Mouse (Mus musculus) small intestine, adult 2 months (tissue): Measurements from ENCODE around the gene Sipa1. TPM values are rescaled to one million over a fixed set of nuclear protein-coding genes. Genes with fewer than 3 reads are reported as not detected.

ENCODE experiments used
- H3K27ac ChIP-seq: fragments of 200-500 bp; 2 replicates; pipeline ENCODE4 v1.5.1; 2012; ENCODE audit warnings: low read depth, low read length, control low read depth, inconsistent platforms; ENCODE audit not compliant: insufficient read depth
- H3K27me3 ChIP-seq: fragments of 200-500 bp; 2 replicates; pipeline ENCODE4 v1.6.1; 2012; ENCODE audit warnings: mild to moderate bottlenecking, moderate library complexity, low read length, inconsistent platforms; ENCODE audit not compliant: control insufficient read depth, insufficient read depth
- H3K36me3 ChIP-seq: fragments of 200-500 bp; 2 replicates; pipeline ENCODE4 v1.6.1; 2012; ENCODE audit warnings: mild to moderate bottlenecking, low read length, control low read depth, inconsistent platforms; ENCODE audit not compliant: control insufficient read depth, insufficient read depth
- H3K4me1 ChIP-seq: fragments of 200-500 bp; 2 replicates; pipeline ENCODE4 v1.6.1; 2012; ENCODE audit warnings: low read length, inconsistent platforms, mixed read lengths; ENCODE audit not compliant: control insufficient read depth, insufficient read depth, insufficient read length
- H3K4me3 ChIP-seq: fragments of 200-500 bp; 2 replicates; pipeline ENCODE4 v1.5.1; 2012; ENCODE audit warnings: low read depth, mild to moderate bottlenecking, control low read depth, inconsistent platforms, low read length, moderate library complexity
- CTCF ChIP-seq: fragments of 200-500 bp; IDR thresholded peaks from 2 replicates; pipeline ENCODE4 v1.5.1; 2012; ENCODE audit warnings: low read depth, mild to moderate bottlenecking, control low read depth, inconsistent platforms, low read length, moderate library complexity, mixed read lengths; ENCODE audit not compliant: insufficient replicate concordance, insufficient read length; ENCODE audit errors: extremely low read depth
- POLR2A ChIP-seq: fragments of 200-500 bp; IDR thresholded peaks from 2 replicates; pipeline ENCODE4 v1.6.1; 2012; ENCODE audit warnings: low read depth, mild to moderate bottlenecking, control low read depth, inconsistent platforms, low read length, moderate library complexity
- WGBS: fragments of 180-500 bp; shearing (Covaris S2); methylation state at CpG from one replicate; pipeline ENCODE4 v1.1.7; 2018; 5-methylcytosine and 5-hydroxymethylcytosine counted together
- polyA plus RNA-seq: library from polyadenylated mRNA; depleted of rRNA; stranded (reverse); fragments of >200 nt; gene quantifications from 2 replicates; pipeline ENCODE4 v1.2.3, GENCODE M21; 2012

Sipa1 gene
- polyA plus RNA-seq, 1 experiment: 54.0 TPM

- H3K27ac ChIP-seq: no peak overlapping the region
- no peaks in the 10 kb centered on the region for H3K4me1 ChIP-seq
- H3K27me3 ChIP-seq: no peaks in the 10 kb centered on the region
- no peaks in the 10 kb centered on the region for H3K36me3 ChIP-seq
- H3K4me3 ChIP-seq: no peak overlapping the region
- TF ChIP-seq POLR2A (no peak), CTCF (no peak)
Observed at GRCm38 (mm10) chr19:5629907-5630306, 33.6 kb downstream of the Sipa1 start.

- Histone ChIP-seq H3K4me1 (no peaks in the 10 kb centered on the region), H3K27ac (no peak overlapping the region), H3K4me3 (no peak overlapping the region), H3K36me3 (no peaks in the 10 kb centered on the region), H3K27me3 (no peaks in the 10 kb centered on the region)
- 86% methylated on average over 8 of the region's 8 CpGs for WGBS
- TF ChIP-seq CTCF: no peak
- no peak for TF ChIP-seq POLR2A
Observed at GRCm38 (mm10) chr19:5625311-5625710, 38.2 kb downstream of the Sipa1 start.

DNA sequence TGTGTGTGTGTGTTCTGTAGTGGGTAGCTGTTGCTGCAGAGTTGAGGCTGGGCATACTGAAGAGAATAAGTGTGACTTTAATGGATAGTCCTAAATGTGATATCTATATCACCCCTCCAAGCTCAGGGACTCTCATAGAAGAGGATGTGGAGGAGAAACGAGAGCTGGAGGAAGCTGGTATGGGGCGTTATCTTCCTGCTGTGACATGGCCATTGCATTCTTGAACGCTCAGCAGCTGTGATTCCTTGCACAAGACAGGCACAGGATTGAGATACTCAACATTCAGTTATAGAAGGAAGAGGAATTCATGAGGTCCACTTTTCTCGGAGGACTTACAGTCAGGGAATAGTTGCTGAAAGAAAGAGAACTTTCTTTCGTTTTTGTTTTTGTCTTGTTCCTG is 41.6 kb downstream of the Sipa1 start:
- no peaks in the 10 kb centered on the region for H3K27me3 ChIP-seq

DNA sequence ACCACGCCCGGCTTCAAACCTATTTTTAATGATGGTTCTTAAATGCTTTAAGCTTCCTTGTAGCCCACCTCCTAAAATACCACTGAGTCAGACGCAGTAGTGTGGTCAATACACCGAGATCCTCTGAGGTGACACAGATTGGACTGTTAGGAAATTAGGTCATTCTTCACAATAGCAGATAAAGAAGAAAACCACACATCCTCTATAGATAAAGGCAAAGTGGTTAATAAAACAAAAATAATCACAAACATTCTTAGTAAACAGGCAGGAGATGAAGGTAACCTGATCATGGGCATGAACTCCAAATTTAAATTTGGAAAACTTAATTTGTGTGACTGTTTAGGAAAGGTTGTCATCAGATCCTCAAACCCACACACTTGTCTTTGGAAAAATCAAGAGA is 43.5 kb downstream of the Sipa1 start:
- Histone ChIP-seq H3K36me3 (no peaks in the 10 kb centered on the region), H3K27me3 (no peaks in the 10 kb centered on the region), H3K4me1 (peaks cover 4% of the 10 kb centered on the region; the same call in 1 of the 2 replicates), H3K4me3 (no peak overlapping the region), H3K27ac (no peak overlapping the region)
- TF ChIP-seq CTCF (no peak), POLR2A (no peak)
- WGBS: 78% methylated on average over 4 of the region's 4 CpGs

More for the DNA sequence above, 41.6 kb downstream of the Sipa1 start:
- Histone ChIP-seq H3K27ac (no peak overlapping the region), H3K36me3 (no peaks in the 10 kb centered on the region), H3K4me3 (no peak overlapping the region), H3K4me1 (peaks cover 4% of the 10 kb centered on the region; the same call in 1 of the 2 replicates)
- WGBS: 75% methylated on average over 5 of the region's 5 CpGs
- no peak for TF ChIP-seq POLR2A
- TF ChIP-seq CTCF: no peak

- 16% methylated on average over 2 of the region's 2 CpGs for WGBS
- TF ChIP-seq CTCF (no peak), POLR2A (no peak)
- Histone ChIP-seq H3K27ac (no peak overlapping the region), H3K27me3 (no peaks in the 10 kb centered on the region), H3K4me1 (peaks cover 4% of the 10 kb centered on the region; the same call in 1 of the 2 replicates), H3K4me3 (no peak overlapping the region), H3K36me3 (no peaks in the 10 kb centered on the region)
Observed at GRCm38 (mm10) chr19:5614953-5615352, 48.6 kb downstream of the Sipa1 start.

DNA sequence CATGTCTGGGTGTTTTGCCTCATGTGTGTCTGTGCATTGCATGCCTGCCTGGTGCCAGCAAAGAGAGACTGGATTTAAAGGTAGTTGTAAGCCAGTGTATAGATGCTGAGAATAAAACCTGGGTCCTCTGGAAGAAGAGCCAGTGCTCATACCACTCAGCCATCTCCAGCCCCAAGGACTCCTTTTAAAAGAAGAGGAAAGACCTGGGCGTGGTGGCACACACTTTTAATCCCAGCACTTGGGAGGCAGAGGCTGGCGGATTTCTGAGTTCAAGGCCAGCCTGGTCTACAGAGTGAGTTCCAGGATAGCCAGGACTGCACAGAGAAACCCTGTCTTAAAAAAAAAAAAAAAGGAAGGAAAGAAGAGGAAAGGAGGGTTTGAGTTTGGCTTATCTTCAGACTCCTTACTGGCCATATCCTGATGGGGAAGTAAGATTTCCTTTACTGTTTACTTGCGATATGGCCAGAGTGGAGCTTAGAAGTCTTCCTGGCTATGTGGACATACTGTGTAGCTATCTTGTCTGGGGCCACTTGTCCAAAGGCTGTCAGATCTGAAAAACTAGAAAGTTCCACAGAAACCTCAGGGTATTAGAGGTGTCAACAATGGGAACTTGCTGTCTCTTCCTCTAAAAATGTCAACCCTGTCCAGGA is 50.6 kb downstream of the Sipa1 start:
- no peaks in the 10 kb centered on the region; the same call in 1 of the 2 replicates for H3K4me1 ChIP-seq
- no peaks in the 10 kb centered on the region for H3K27me3 ChIP-seq
- H3K4me3 ChIP-seq: no peak overlapping the region
- no peak overlapping the region for H3K27ac ChIP-seq
- 72% methylated on average over 3 of the region's 3 CpGs for WGBS
- TF ChIP-seq POLR2A (no peak), CTCF (no peak)
- peaks cover 8% of the 10 kb centered on the region; the same call in 1 of the 2 replicates for H3K36me3 ChIP-seq

GRCm38 (mm10) chr19:5611973-5612372 is 51.5 kb downstream of the Sipa1 start:
- no peak overlapping the region for H3K4me3 ChIP-seq
- peaks cover 17% of the 10 kb centered on the region for H3K36me3 ChIP-seq
- TF ChIP-seq POLR2A: no peak
- no peak for TF ChIP-seq CTCF
- H3K4me1 ChIP-seq: no peaks in the 10 kb centered on the region; the same call in 1 of the 2 replicates
- H3K27ac ChIP-seq: no peak overlapping the region
- 94% methylated on average over 1 of the region's 1 CpGs for WGBS
- H3K27me3 ChIP-seq: no peaks in the 10 kb centered on the region
